Mouse (Mus musculus): Measurements from ENCODE around the gene Arhgef28.

GRCm38 (mm10) chr13:98115051-98115450 is 91.2 kb downstream of the Arhgef28 start:
- TF ChIP-seq GATA1 (IDR thresholded peaks at IDR 0.05; ENCODE audit: low read depth, low read length) = no peak
- no peak for TF ChIP-seq MXI1 (IDR thresholded peaks at IDR 0.05; ENCODE audit: low read depth, low read length)
- TF ChIP-seq NELFE (IDR thresholded peaks at IDR 0.05; ENCODE audit: low read depth, low read length) = no peak
- no peak for TF ChIP-seq CTCF (IDR thresholded peaks at IDR 0.05 in 2 of 3, conservative IDR thresholded peaks at IDR 0.05 in 1 of 3; ENCODE audit: control insufficient read depth in 1 of 3, insufficient read depth in 1 of 3, low read depth in 2 of 3, low read length in 3 of 3, poor library complexity in 1 of 3, severe bottlenecking in 1 of 3)
- TF ChIP-seq POLR2A (IDR thresholded peaks at IDR 0.05; ENCODE audit: control insufficient read depth in 1 of 2, insufficient read depth in 1 of 2, low read depth in 1 of 2, low read length in 2 of 2, poor library complexity in 1 of 2) = no peak
- no peak for TF ChIP-seq EP300 (IDR thresholded peaks at IDR 0.05; ENCODE audit: low read depth in 1 of 2, low read length in 2 of 2)
- TF ChIP-seq RAD21 (IDR thresholded peaks at IDR 0.05; ENCODE audit: low read depth, low read length) = no peak
- TF ChIP-seq CHD1 (IDR thresholded peaks at IDR 0.05; ENCODE audit: low read depth, low read length) = no peak
- TF ChIP-seq E2F4 (IDR thresholded peaks at IDR 0.05; ENCODE audit: borderline replicate concordance, low read depth, low read length) = no peak
- no peak for TF ChIP-seq ELF1 (IDR thresholded peaks at IDR 0.05; ENCODE audit: low read depth, low read length)
- TF ChIP-seq ZC3H11A (IDR thresholded peaks at IDR 0.05; ENCODE audit: low read depth, low read length) = no peak
- no peak for TF ChIP-seq RCOR1 (IDR thresholded peaks at IDR 0.05; ENCODE audit: low read depth, low read length)
